Mouse (Mus musculus) stomach, postnatal 0 days (tissue): ENCODE measurements around the gene Mtus2. TPM values are rescaled to one million over a fixed set of nuclear protein-coding genes. Genes with fewer than 3 reads are reported as not detected.

Experiments
- ATAC-seq: fragments of 200-750 bp; cut with Nextera tagmentation; 2 replicates; pipeline ENCODE4 v1.8.0; 2017; ENCODE audit not compliant: low FRiP score, low TSS enrichment
- DNase-seq: peaks from one replicate; pipeline ENCODE4 v3.0.0-alpha.2; 2016; ENCODE audit warnings: low spot score
- H3K27ac ChIP-seq: fragments of 300-500 bp; sonication (generic); replicated peaks from 2 replicates; pipeline ENCODE4 v1.5.1; 2014; ENCODE audit warnings: mild to moderate bottlenecking, control low read depth
- H3K27me3 ChIP-seq: fragments of 300-500 bp; sonication (generic); 2 replicates; pipeline ENCODE4 v1.6.1; 2014; ENCODE audit warnings: low read length; ENCODE audit not compliant: control insufficient read depth, insufficient read depth
- H3K36me3 ChIP-seq: fragments of 300-500 bp; sonication (generic); 2 replicates; pipeline ENCODE4 v1.6.1; 2014; ENCODE audit warnings: low read length, mixed read lengths; ENCODE audit not compliant: control insufficient read depth, insufficient read depth
- H3K4me1 ChIP-seq: fragments of 300-500 bp; sonication (generic); replicated peaks from 2 replicates; pipeline ENCODE4 v1.6.1; 2014; ENCODE audit warnings: antibody characterized with exemption; ENCODE audit not compliant: control insufficient read depth, insufficient read depth
- H3K4me2 ChIP-seq: fragments of 300-500 bp; sonication (generic); replicated peaks from 2 replicates; pipeline ENCODE4 v1.6.1; 2014; ENCODE audit warnings: low read depth, mild to moderate bottlenecking, control low read depth, moderate library complexity
- H3K4me3 ChIP-seq: fragments of 300-500 bp; sonication (generic); 2 replicates; pipeline ENCODE4 v1.5.1; 2014; ENCODE audit warnings: low read depth, low read length, control low read depth
- H3K9ac ChIP-seq: fragments of 300-500 bp; sonication (generic); 2 replicates; pipeline ENCODE4 v1.6.1; 2014; ENCODE audit warnings: mild to moderate bottlenecking, low read length, control low read depth, mixed read lengths
- H3K9me3 ChIP-seq: fragments of 300-500 bp; sonication (generic); 2 replicates; pipeline ENCODE4 v1.6.1; 2016; ENCODE audit warnings: low read length; ENCODE audit not compliant: control insufficient read depth
- CTCF ChIP-seq: IDR thresholded peaks from 2 replicates; pipeline ENCODE4 v1.5.1; 2016; ENCODE audit warnings: antibody characterized with exemption, low read depth, mild to moderate bottlenecking, moderate library complexity
- EP300 ChIP-seq: optimal IDR thresholded peaks from 2 replicates; pipeline ENCODE3; 2016; ENCODE audit warnings: antibody characterized with exemption
- WGBS: fragments of 180-500 bp; shearing (Covaris S2); extraction: QIAGEN DNeasy Blood & Tissue Kit; methylation state at CpG from one replicate; pipeline ENCODE4 v1.1.7; 2014; 5-methylcytosine and 5-hydroxymethylcytosine counted together
- polyA plus RNA-seq: library from polyadenylated mRNA; unstranded; fragments of >200 nt; fragmentation: Nextera tagmentation; extraction: Ambion mirVana; gene quantifications from 2 replicates; pipeline ENCODE4 v1.2.1, GENCODE M21; 2015

Mtus2 gene
- polyA plus RNA-seq, 1 experiment from 2014 or later, result 12.3 TPM

DNA sequence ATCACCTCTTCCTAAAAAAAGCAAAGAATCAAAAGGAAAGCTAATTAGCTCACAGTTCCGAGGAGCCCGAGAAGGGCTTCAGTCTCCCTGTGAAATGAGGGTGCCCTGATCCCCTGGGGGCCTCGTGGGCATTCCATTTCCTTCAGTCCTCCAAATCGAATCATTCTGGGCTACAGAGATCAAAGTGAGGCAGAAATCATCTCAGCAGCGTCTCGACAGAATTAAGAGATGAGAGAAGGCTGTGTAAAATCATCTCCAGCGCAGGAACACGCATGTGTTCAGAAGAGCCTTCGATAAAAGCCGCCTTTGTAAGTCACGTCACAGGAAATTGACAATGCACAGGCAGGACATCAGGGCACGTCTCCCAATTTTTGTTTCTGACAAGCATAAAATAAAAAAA lies 167.2 kb downstream of the Mtus2 start:
- no peak for DNase-seq
- H3K4me3 ChIP-seq, result no peak overlapping the region
- no peak overlapping the region for H3K9ac ChIP-seq
- no peaks in the 10 kb centered on the region for H3K27me3 ChIP-seq
- no peak overlapping the region for H3K4me2 ChIP-seq
- TF ChIP-seq EP300 (no peak), CTCF (no peak)
- no peak overlapping the region for H3K27ac ChIP-seq
- WGBS, result 75% methylated on average over 12 of the region's 12 CpGs
- H3K36me3 ChIP-seq, result no peaks in the 10 kb centered on the region
- H3K9me3 ChIP-seq, result no peaks in the 10 kb centered on the region
- ATAC-seq, result no peak
- H3K4me1 ChIP-seq, result no peaks in the 10 kb centered on the region

DNA sequence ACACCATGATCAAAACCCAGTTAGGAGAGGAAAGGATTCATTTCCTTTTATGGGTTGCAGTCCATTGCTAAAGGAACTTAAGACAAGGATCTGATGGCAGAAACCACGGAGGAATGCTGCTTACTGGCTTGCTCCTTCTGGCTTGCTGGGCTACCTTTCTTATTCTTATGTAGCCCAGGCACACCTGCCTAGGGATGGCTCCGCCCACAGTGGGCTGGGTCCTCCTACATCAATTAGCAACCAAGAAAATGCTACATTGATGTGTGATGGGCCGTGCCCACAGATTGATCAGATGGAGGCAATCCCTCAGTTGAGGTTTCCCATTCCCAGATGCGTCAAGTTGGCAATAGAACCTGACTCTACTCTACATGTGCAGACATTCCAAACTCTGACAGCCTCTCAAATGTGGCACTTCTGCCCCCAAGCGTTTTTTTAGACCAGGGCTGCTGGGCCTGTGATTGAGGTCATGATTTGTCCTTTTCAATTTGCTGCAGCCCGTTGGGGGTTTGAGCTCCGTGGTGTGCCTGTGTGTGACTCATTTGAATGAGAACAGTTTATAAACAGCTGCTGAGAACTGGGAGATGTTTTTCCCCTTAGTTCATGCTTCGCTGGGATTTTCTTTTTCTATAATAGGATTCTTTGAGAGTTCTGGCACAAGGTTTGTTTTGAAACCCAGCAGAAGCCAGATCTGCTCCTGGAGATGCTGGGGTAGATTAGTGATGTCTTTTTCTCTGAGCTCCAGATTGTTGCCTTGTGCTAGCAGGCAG lies 173.8 kb downstream of the Mtus2 start:
- H3K9me3 ChIP-seq, result no peaks in the 10 kb centered on the region
- peak overlapping the region; percentile 67 for H3K27ac ChIP-seq
- no peak overlapping the region for H3K4me2 ChIP-seq
- 0 out of 2 replicates have a peak, but pooled peaks cover 3% of the 10 kb centered on the region for H3K4me1 ChIP-seq
- no peak overlapping the region for H3K4me3 ChIP-seq
- ATAC-seq, result peak; percentile 78
- no peaks in the 10 kb centered on the region for H3K36me3 ChIP-seq
- no peaks in the 10 kb centered on the region for H3K27me3 ChIP-seq
- H3K9ac ChIP-seq, result no peak overlapping the region
- 43% methylated on average over 8 of the region's 8 CpGs for WGBS
- peak; percentile 16 for DNase-seq
- TF ChIP-seq CTCF, result 0 out of 2 replicates have a peak, but pooled peaks have one; percentile 29
- TF ChIP-seq EP300, result peak; percentile 66

DNA sequence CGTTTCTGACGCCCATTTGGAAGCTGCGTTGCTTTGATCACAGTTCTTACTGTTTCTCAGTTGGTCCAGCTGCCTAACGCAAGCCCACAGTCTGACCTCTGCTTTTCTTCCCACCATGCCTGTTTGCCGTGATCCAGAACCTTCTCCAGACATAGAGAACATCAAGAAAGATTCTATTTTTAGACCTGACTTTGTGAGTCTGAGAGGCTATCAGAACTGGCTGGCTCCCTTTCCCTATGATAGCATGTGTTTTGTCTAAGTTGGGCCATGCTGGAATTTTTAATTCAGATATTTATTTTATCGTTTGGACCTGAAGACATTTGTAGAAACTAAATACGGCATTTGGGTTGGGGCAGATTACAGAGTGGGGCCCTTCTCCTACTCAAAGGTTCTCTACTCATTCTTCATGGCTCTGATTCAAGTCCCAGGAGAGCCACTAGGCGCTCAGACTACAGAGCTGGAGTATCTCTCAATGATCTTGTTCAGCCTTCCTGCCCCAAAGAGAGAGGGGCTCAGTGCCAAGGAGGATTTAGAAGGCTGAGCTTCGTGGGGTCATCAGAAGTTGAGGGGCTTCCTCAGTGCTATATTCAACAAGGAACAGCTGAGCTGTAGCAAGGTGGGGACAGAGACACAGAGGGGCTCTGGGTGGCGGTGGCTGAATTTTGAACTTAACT lies 174.5 kb downstream of the Mtus2 start:
- TF ChIP-seq EP300 (peak; percentile 7), CTCF (no peak)
- no peak for DNase-seq
- H3K27me3 ChIP-seq, result no peaks in the 10 kb centered on the region
- H3K4me2 ChIP-seq, result no peak overlapping the region
- no peaks in the 10 kb centered on the region for H3K9me3 ChIP-seq
- H3K4me1 ChIP-seq, result 0 out of 2 replicates have a peak, but pooled peaks cover 3% of the 10 kb centered on the region
- peak overlapping the region; percentile 67 for H3K27ac ChIP-seq
- ATAC-seq, result peak; percentile 51; the same call in 1 of the 2 replicates
- no peaks in the 10 kb centered on the region for H3K36me3 ChIP-seq
- H3K9ac ChIP-seq, result no peak overlapping the region
- no peak overlapping the region for H3K4me3 ChIP-seq
- 39% methylated on average over 10 of the region's 10 CpGs for WGBS

DNA sequence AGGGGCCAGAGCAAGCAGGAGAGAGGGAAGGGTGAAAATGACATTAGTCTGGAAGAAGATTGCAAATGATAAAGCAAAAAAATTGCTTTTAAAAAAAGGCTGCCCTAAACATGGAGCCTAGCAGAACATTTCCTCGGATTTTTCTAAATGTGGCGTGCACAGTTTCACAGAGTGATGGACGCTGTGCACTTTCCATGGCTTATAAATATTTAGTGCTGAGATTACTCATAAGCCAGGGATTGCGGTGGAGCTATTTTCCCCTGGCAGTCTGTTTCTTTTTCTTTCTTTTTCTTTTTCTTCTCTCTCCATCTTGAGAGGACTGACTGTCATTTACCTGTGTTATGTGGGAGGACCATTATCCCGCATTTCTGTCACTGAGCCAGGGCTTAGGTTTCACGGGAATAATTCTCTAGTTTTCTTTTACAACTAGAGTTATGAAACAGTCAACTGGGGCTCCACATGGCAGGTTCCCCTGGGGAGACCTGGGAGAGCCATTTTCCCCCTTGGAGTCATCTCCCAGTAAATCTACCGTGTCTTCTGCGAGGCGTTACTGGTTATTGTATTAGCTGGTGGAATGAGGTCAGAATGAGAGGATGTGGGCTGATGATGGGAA lies 176.4 kb downstream of the Mtus2 start:
- H3K27me3 ChIP-seq, result no peaks in the 10 kb centered on the region
- WGBS, result 59% methylated on average over 9 of the region's 9 CpGs
- TF ChIP-seq CTCF (no peak), EP300 (no peak)

DNA sequence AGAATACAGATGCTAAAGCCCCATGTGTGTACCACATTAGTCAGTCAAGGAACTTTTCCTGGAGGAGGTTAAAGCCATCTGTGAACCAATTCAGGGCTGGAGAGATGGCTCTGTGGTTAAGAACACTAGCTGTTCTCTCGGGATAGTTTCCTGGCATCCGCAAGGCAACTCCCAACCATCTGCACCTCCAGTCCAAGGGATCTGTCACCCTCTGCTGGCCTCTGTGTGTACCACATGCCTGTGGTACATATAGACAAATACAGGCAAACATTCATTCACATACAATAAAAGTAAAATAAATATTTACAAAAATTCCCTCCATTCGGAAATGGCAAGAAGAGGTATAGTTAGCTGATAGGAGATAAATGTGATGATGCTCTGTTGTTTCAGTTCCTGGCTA lies 184.5 kb downstream of the Mtus2 start:
- no peak for ATAC-seq
- DNase-seq, result no peak
- peak; percentile 17; the same call in 1 of the 2 replicates for TF ChIP-seq CTCF
- TF ChIP-seq EP300, result no peak
- WGBS, result 78% methylated on average over 3 of the region's 3 CpGs
- H3K4me3 ChIP-seq, result no peak overlapping the region
- no peaks in the 10 kb centered on the region for H3K4me1 ChIP-seq
- no peaks in the 10 kb centered on the region for H3K9me3 ChIP-seq
- H3K27me3 ChIP-seq, result no peaks in the 10 kb centered on the region
- no peak overlapping the region for H3K27ac ChIP-seq
- H3K36me3 ChIP-seq, result no peaks in the 10 kb centered on the region
- H3K4me2 ChIP-seq, result no peak overlapping the region
- no peak overlapping the region for H3K9ac ChIP-seq

More for the DNA sequence above, 176.4 kb downstream of the Mtus2 start:
- H3K9me3 ChIP-seq, result no peaks in the 10 kb centered on the region
- DNase-seq (no peak), ATAC-seq (no peak)
- H3K9ac ChIP-seq, result no peak overlapping the region
- no peak overlapping the region for H3K27ac ChIP-seq
- H3K4me3 ChIP-seq, result no peak overlapping the region
- H3K36me3 ChIP-seq, result no peaks in the 10 kb centered on the region
- 0 out of 2 replicates have a peak, but pooled peaks cover 3% of the 10 kb centered on the region for H3K4me1 ChIP-seq
- no peak overlapping the region for H3K4me2 ChIP-seq
